Mouse (Mus musculus): ENCODE data around the gene Ttll12. TPM values are rescaled to one million over a fixed set of nuclear protein-coding genes. Genes with fewer than 3 reads are reported as not detected.

The Ttll12 gene
- total and polyA plus RNA-seq, 3 experiments = 4.5 to 9.9 (median 5.5) TPM

DNA sequence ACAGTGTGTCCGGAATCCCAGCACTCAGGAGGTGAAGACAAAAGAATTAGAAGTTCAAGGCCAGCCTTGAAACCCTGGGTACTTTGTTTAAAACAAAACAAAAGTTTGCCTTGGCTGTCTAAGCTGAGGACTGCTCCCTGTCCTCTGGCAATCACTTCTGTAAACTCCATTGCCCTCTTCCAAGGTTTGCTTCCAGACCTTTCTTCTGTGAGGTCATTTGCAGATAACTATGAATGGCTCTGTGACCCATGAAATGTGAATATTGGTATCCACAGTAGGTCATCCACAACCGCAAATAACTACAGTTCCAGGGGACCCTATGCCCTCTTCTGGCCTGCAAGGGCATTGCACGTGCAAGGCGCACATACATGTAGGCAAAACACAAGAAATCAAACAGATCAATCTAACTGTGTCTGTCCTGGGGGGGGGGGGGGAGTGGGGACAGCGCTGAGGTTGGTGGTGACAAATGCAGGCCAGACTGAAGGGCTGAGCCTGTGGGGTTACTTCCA, 62.9 kb downstream of the Ttll12 start:
- DNase-seq = peak in 1 of 2 experiments; percentile 18
- 79% methylated on average over 5 of the region's 5 CpGs for WGBS
- Histone ChIP-seq H3K27me3 (ENCODE audit: control insufficient read depth, insufficient read depth, low read length) (no peaks in the 10 kb centered on the region), H3K4me3 (no peak overlapping the region), H3K79me2 (replicated peaks; ENCODE audit: control insufficient read depth, insufficient read depth, low read length) (peaks cover 1% of the 10 kb centered on the region; the same call in 1 of the 2 replicates), H3K36me3 (ENCODE audit: control insufficient read depth, insufficient read depth, low read length) (peaks cover 4% of the 10 kb centered on the region; the same call in 1 of the 2 replicates), H3K27ac (no peak overlapping the region), H3K9ac (ENCODE audit: low read depth, low read length) (no peak overlapping the region), H3K4me1 (ENCODE audit: control insufficient read depth, insufficient read depth, low read length) (peaks cover 24% of the 10 kb centered on the region)
- intact Hi-C loops (cut with DNase I) = loop anchor here (5.0 kb wide), 1 partner anchor 65 kb away; the partner anchor contains the start of gene Ttll12
- TF ChIP-seq CTCF (IDR thresholded peaks at IDR 0.05) (peak; percentile 51), POLR2A (IDR thresholded peaks at IDR 0.05; ENCODE audit: insufficient read depth, low read depth, low read length) (no peak), EP300 (IDR thresholded peaks at IDR 0.05; ENCODE audit: insufficient read depth, low read depth, low read length) (no peak)

DNA sequence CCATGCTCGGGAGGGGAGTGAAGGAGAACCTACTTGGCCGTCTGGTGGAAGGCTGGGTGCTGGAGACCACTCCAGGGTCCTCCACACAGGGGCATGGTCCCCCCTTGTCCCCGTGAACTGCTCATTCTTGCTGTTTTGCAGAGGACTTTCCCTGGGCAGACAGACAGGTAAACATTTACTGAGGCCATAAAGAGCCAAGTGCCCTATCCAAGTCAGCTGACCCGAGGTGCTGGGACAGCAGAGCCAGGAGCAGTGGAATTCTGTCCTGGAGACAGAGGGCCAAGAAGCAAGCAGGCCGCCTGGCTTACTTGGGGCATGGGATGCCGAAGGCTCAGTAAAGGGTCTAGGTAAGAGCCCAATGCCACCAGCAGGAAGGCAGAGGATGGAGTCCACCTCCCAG, 64.3 kb downstream of the Ttll12 start:
- H3K36me3 ChIP-seq (ENCODE audit: control insufficient read depth, insufficient read depth, low read length) = peaks cover 4% of the 10 kb centered on the region; the same call in 1 of the 2 replicates
- intact Hi-C loops (cut with DNase I) = loop anchor here (5.0 kb wide), 1 partner anchor 67 kb away; the partner anchor contains the start of gene Ttll12
- no peaks in the 10 kb centered on the region for H3K27me3 ChIP-seq (ENCODE audit: control insufficient read depth, insufficient read depth, low read length)
- peak in 1 of 2 experiments; percentile 37 for DNase-seq
- peaks cover 2% of the 10 kb centered on the region; the same call in 1 of the 2 replicates for H3K79me2 ChIP-seq (replicated peaks; ENCODE audit: control insufficient read depth, insufficient read depth, low read length)
- WGBS = 52% methylated on average over 6 of the region's 6 CpGs
- 0 out of 2 replicates have a peak overlapping the region, but pooled peaks have one; percentile 18 for H3K9ac ChIP-seq (ENCODE audit: low read depth, low read length)
- H3K4me1 ChIP-seq (ENCODE audit: control insufficient read depth, insufficient read depth, low read length) = peaks cover 22% of the 10 kb centered on the region
- H3K27ac ChIP-seq = peak overlapping the region; percentile 91
- no peak for TF ChIP-seq POLR2A (IDR thresholded peaks at IDR 0.05; ENCODE audit: insufficient read depth, low read depth, low read length)
- peak overlapping the region; percentile 21 for H3K4me3 ChIP-seq

DNA sequence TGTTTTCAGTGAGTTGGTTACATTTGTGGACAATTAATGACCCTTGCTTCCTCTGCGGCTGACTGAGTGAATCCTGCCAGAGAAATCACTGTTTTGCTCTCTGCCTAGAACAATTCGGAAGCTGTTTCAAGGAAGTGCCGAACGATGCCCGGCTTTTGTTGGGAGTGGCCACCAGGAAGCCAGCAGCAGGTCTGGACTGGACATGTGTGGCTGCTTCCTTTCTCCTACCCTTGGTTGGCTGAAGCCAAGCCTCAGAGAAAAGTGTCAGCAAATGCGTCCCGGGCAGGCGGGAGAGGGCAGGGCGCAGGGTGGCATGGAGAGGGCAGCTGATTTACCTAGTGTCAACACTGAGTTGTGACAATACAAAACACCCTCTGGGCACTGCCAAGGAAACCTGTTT, 64.7 kb downstream of the Ttll12 start:
- peak overlapping the region; percentile 91 for H3K27ac ChIP-seq
- peaks cover 19% of the 10 kb centered on the region for H3K4me1 ChIP-seq (ENCODE audit: control insufficient read depth, insufficient read depth, low read length)
- H3K9ac ChIP-seq (ENCODE audit: low read depth, low read length) = no peak overlapping the region
- H3K4me3 ChIP-seq = peak overlapping the region; percentile 21
- H3K27me3 ChIP-seq (ENCODE audit: control insufficient read depth, insufficient read depth, low read length) = no peaks in the 10 kb centered on the region
- H3K79me2 ChIP-seq (replicated peaks; ENCODE audit: control insufficient read depth, insufficient read depth, low read length) = peaks cover 2% of the 10 kb centered on the region; the same call in 1 of the 2 replicates
- intact Hi-C loops (cut with DNase I) = loop anchor here (5.0 kb wide), 1 partner anchor 67 kb away; the partner anchor contains the start of gene Ttll12
- TF ChIP-seq POLR2A (IDR thresholded peaks at IDR 0.05; ENCODE audit: insufficient read depth, low read depth, low read length) (no peak), EP300 (IDR thresholded peaks at IDR 0.05; ENCODE audit: insufficient read depth, low read depth, low read length) (no peak), CTCF (IDR thresholded peaks at IDR 0.05) (no peak)
- H3K36me3 ChIP-seq (ENCODE audit: control insufficient read depth, insufficient read depth, low read length) = peaks cover 4% of the 10 kb centered on the region; the same call in 1 of the 2 replicates
- peak; percentile 59 to 74 for DNase-seq
- 24% methylated on average over 9 of the region's 9 CpGs for WGBS

DNA sequence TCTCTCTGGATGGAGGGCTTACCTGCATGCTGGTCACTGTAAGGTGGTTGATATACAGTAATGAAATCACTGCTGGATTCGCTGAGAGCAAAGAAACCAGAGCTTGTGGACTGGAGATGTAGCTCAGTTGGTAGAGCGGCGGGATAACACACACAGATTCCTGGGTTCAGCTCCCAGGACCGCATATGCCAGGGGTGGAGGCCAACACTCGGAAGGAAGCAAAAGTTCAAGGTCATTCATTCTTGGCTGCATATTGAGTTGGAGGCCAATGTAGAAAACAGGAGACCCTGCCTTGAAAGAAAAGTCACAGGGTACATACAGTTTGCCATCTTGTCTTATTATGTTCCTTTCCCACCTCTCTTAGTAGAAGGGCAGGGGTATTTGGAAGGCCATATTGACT, 65.2 kb downstream of the Ttll12 start:
- intact Hi-C loops (cut with DNase I) = loop anchor here (5.0 kb wide), 2 partner anchors 33 to 68 kb away; partner anchors contain the start of genes Mcat, Tspo and Ttll12
- H3K36me3 ChIP-seq (ENCODE audit: control insufficient read depth, insufficient read depth, low read length) = peaks cover 4% of the 10 kb centered on the region; the same call in 1 of the 2 replicates
- TF ChIP-seq EP300 (IDR thresholded peaks at IDR 0.05; ENCODE audit: insufficient read depth, low read depth, low read length) (no peak), CTCF (IDR thresholded peaks at IDR 0.05) (no peak), POLR2A (IDR thresholded peaks at IDR 0.05; ENCODE audit: insufficient read depth, low read depth, low read length) (no peak)
- H3K9ac ChIP-seq (ENCODE audit: low read depth, low read length) = no peak overlapping the region
- WGBS = 38% methylated on average over 5 of the region's 5 CpGs
- no peak overlapping the region for H3K4me3 ChIP-seq
- peak; percentile 52 to 55 for DNase-seq
- peaks cover 17% of the 10 kb centered on the region for H3K4me1 ChIP-seq (ENCODE audit: control insufficient read depth, insufficient read depth, low read length)
- no peaks in the 10 kb centered on the region for H3K27me3 ChIP-seq (ENCODE audit: control insufficient read depth, insufficient read depth, low read length)
- peaks cover 2% of the 10 kb centered on the region; the same call in 1 of the 2 replicates for H3K79me2 ChIP-seq (replicated peaks; ENCODE audit: control insufficient read depth, insufficient read depth, low read length)
- peak overlapping the region; percentile 91 for H3K27ac ChIP-seq

DNA sequence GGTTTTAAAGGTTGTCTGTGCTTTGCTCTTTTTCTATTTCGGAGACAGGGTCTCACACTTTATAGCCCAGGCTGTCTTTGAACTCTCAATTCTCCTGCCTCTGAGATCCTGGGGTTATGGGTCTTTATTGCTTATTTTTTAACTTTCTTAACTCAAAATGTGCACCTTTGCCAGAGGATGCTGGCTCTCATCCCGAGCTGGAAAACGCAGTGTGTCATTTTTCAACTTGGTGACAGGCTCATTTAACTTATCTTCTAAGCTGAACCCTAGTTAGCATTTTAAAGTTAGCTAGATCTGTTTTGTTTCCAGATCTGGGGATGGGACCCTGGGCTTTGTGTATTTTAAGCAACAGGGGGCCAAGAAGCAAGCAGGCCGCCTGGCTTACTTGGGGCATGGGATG, 66.1 kb downstream of the Ttll12 start:
- Histone ChIP-seq H3K79me2 (replicated peaks; ENCODE audit: control insufficient read depth, insufficient read depth, low read length) (peaks cover 2% of the 10 kb centered on the region; the same call in 1 of the 2 replicates), H3K27ac (peak overlapping the region; percentile 91), H3K9ac (ENCODE audit: low read depth, low read length) (no peak overlapping the region), H3K4me3 (no peak overlapping the region), H3K27me3 (ENCODE audit: control insufficient read depth, insufficient read depth, low read length) (no peaks in the 10 kb centered on the region), H3K36me3 (ENCODE audit: control insufficient read depth, insufficient read depth, low read length) (peaks cover 4% of the 10 kb centered on the region; the same call in 1 of the 2 replicates), H3K4me1 (ENCODE audit: control insufficient read depth, insufficient read depth, low read length) (peaks cover 16% of the 10 kb centered on the region)
- TF ChIP-seq POLR2A (IDR thresholded peaks at IDR 0.05; ENCODE audit: insufficient read depth, low read depth, low read length) (no peak), EP300 (IDR thresholded peaks at IDR 0.05; ENCODE audit: insufficient read depth, low read depth, low read length) (no peak), CTCF (IDR thresholded peaks at IDR 0.05) (no peak)
- WGBS = 45% methylated on average over 4 of the region's 4 CpGs
- intact Hi-C loops (cut with DNase I) = loop anchor here (5.0 kb wide), 1 partner anchor 33 kb away; the partner anchor contains the start of genes Mcat and Tspo
- no peak for DNase-seq

DNA sequence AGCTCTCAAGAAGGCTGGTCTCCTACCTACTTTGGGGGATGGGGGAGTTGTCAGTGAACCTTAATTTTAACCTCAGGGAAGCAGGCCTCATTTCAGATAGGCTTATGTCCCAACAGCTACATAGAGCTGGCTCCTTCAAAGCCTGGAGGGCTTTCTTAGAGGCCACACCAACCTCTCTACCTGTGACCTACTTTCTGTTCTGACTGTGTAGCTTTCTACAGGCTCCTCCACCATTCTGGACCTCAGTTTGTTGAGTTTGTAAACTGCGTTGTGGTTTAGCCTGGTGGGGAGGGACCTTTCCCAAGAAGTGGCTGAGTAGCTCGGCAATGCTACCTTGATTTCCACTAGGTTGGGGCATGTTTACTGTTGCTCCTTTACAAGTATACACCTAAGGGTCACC, 67.2 kb downstream of the Ttll12 start:
- peak overlapping the region; percentile 66 for H3K9ac ChIP-seq (ENCODE audit: low read depth, low read length)
- TF ChIP-seq EP300 (IDR thresholded peaks at IDR 0.05; ENCODE audit: insufficient read depth, low read depth, low read length) (no peak), CTCF (IDR thresholded peaks at IDR 0.05) (no peak), POLR2A (IDR thresholded peaks at IDR 0.05; ENCODE audit: insufficient read depth, low read depth, low read length) (no peak)
- DNase-seq = no peak
- intact Hi-C loops (cut with DNase I) = loop anchor here (5.0 kb wide), 1 partner anchor 35 kb away; the partner anchor contains the start of genes Mcat and Tspo
- H3K4me3 ChIP-seq = peak overlapping the region; percentile 66
- H3K27me3 ChIP-seq (ENCODE audit: control insufficient read depth, insufficient read depth, low read length) = no peaks in the 10 kb centered on the region
- peaks cover 2% of the 10 kb centered on the region; the same call in 1 of the 2 replicates for H3K79me2 ChIP-seq (replicated peaks; ENCODE audit: control insufficient read depth, insufficient read depth, low read length)
- peaks cover 4% of the 10 kb centered on the region; the same call in 1 of the 2 replicates for H3K36me3 ChIP-seq (ENCODE audit: control insufficient read depth, insufficient read depth, low read length)
- H3K27ac ChIP-seq = peak overlapping the region; percentile 91; the same call in 1 of the 2 replicates
- WGBS = 63% methylated on average over 2 of the region's 2 CpGs
- H3K4me1 ChIP-seq (ENCODE audit: control insufficient read depth, insufficient read depth, low read length) = peaks cover 16% of the 10 kb centered on the region
